26 mouse cellular contexts compared by ENCODE assay signal in genomic region chr10:88960791-88961190, GRCm38 (mm10).
DNase-seq lines count a peak whose midpoint lies in the region; ATAC-seq lines count a peak whose summit lies in the region.
"Had no signal": no experiment of that assay in that cellular context is flagged by ENCODE, and none has a peak within 500 bp of the region (broad histone marks: within the 10 kb centered on the region; RNA-seq: fewer than 3 reads in every experiment).

No protein-coding gene starts in this region.

- no peak overlapping the region for H3K27ac ChIP-seq in midbrain, embryonic 16.5 days (ENCODE audit: low read length)
- H3K27ac ChIP-seq: embryonic facial prominence, embryonic 10.5 days; embryonic facial prominence, embryonic 12.5 days; forebrain, embryonic 13.5 days; forebrain, embryonic 15.5 days had no signal

- H3K4me2 ChIP-seq in midbrain, embryonic 16.5 days (ENCODE audit: low read length): no peak overlapping the region
- H3K4me2 ChIP-seq: embryonic facial prominence, embryonic 12.5 days; forebrain, embryonic 13.5 days; forebrain, embryonic 15.5 days had no signal

- no peak overlapping the region for H3K4me3 ChIP-seq in midbrain, embryonic 16.5 days (ENCODE audit: low read depth, low read length)
- H3K4me3 ChIP-seq: embryonic facial prominence, embryonic 10.5 days; embryonic facial prominence, embryonic 12.5 days; forebrain, embryonic 13.5 days; forebrain, embryonic 15.5 days had no signal

- H3K27me3 ChIP-seq in midbrain, embryonic 16.5 days (ENCODE audit: control insufficient read depth, insufficient read depth, low read depth, low read length): no peaks in the 10 kb centered on the region
- H3K27me3 ChIP-seq: CH12.LX; embryonic facial prominence, embryonic 12.5 days; forebrain, embryonic 13.5 days; forebrain, embryonic 15.5 days; Patski had no signal

- H3K9me3 ChIP-seq in midbrain, embryonic 16.5 days (replicated peaks; ENCODE audit: control insufficient read depth, low read length, poor library complexity, severe bottlenecking): no peaks in the 10 kb centered on the region
- H3K9me3 ChIP-seq: embryonic facial prominence, embryonic 10.5 days; embryonic facial prominence, embryonic 12.5 days; forebrain, embryonic 13.5 days; forebrain, embryonic 15.5 days; G1E had no signal

- H3K36me3 ChIP-seq in midbrain, embryonic 16.5 days (ENCODE audit: control insufficient read depth, insufficient read depth, low read length): no peaks in the 10 kb centered on the region
- H3K36me3 ChIP-seq: embryonic facial prominence, embryonic 10.5 days; embryonic facial prominence, embryonic 12.5 days; forebrain, embryonic 15.5 days; G1E had no signal

- no peak for DNase-seq in frontal cortex, postnatal 10 days (ENCODE audit: low spot score in 2 of 2)
- DNase-seq in right cerebral cortex, adult 18-20 months: peak; percentile 14
- DNase-seq in right cerebral cortex, postnatal 14 days: no peak
- peak; percentile 75 for DNase-seq in brain, adult 2 months (ENCODE audit: low read depth, low spot score)
- DNase-seq in telencephalon, adult 2 months (ENCODE audit: low read depth, low spot score): peak; percentile 33
- DNase-seq in adrenal gland, adult 2 months: no peak
- DNase-seq: adrenal gland, postnatal 10 days; adrenal gland, postnatal 25 days; B cell, adult 2 months; cerebellum, adult 11-12 months; cerebellum, adult 2 months; cerebellum, adult 9-10 months; cerebellum, postnatal 10 days; cerebellum, postnatal 25 days; forebrain, postnatal 0 days had no signal

- no peak overlapping the region for H3K9ac ChIP-seq in midbrain, embryonic 16.5 days (ENCODE audit: low read depth, low read length)
- H3K9ac ChIP-seq: embryonic facial prominence, embryonic 12.5 days; forebrain, embryonic 13.5 days; forebrain, embryonic 15.5 days; forebrain, postnatal 0 days had no signal

- ATAC-seq in frontal cortex, adult (ENCODE audit: low TSS enrichment): peak; percentile 99
- no peak for ATAC-seq in midbrain, embryonic 16.5 days
- ATAC-seq: activated CD4-positive, CD25-positive, alpha-beta regulatory T cell, adult 4 months; CD4-positive, CD25-positive, alpha-beta regulatory T cell, adult 4 months; forebrain, embryonic 13.5 days; forebrain, embryonic 15.5 days; forebrain, postnatal 0 days; Patski had no signal

- no peaks in the 10 kb centered on the region for H3K4me1 ChIP-seq in midbrain, embryonic 16.5 days (ENCODE audit: control insufficient read depth, insufficient read depth, low read length)
- H3K4me1 ChIP-seq: embryonic facial prominence, embryonic 10.5 days; embryonic facial prominence, embryonic 12.5 days; forebrain, embryonic 13.5 days; forebrain, embryonic 15.5 days had no signal

- 79% methylated on average over 5 of the region's 5 CpGs for WGBS in midbrain, embryonic 16.5 days

Comparison
In these comparisons a context has a peak if more than half of its experiments do, and no peak if none do; other contexts are left out.
1. DNase-seq: peak in right cerebral cortex, adult 18-20 months (single experiment), brain, adult 2 months (single experiment) and telencephalon, adult 2 months (single experiment); none in frontal cortex, postnatal 10 days (0 of 2), right cerebral cortex, postnatal 14 days (single experiment) and adrenal gland, adult 2 months (single experiment).